In genomic region chr9:72639843-72640621, GRCm38 (mm10) we compare ENCODE assay signal across 8 mouse cellular contexts. TPM values are rescaled to one million over a fixed set of nuclear protein-coding genes. Genes with fewer than 3 reads are reported as not detected.
DNase-seq lines count a peak whose midpoint lies in the region; ATAC-seq and TF ChIP-seq lines count a peak whose summit lies in the region.

No protein-coding gene starts in this region.

- H3K9ac ChIP-seq in forebrain, embryonic 12.5 days = peak overlapping the region; percentile 49
- H3K9ac ChIP-seq in heart, embryonic 16.5 days (ENCODE audit: low read length) = peak overlapping the region; percentile 73

- H3K4me1 ChIP-seq in E14TG2a.4 (replicated peaks; ENCODE audit: low read depth, low read length) = peaks cover 59% of the 10 kb centered on the region
- peaks cover 30% of the 10 kb centered on the region for H3K4me1 ChIP-seq in forebrain, embryonic 12.5 days
- peaks cover 27% of the 10 kb centered on the region for H3K4me1 ChIP-seq in heart, embryonic 16.5 days (ENCODE audit: control insufficient read depth, insufficient read depth, low read length)
- H3K4me1 ChIP-seq in lung, adult 2 months (ENCODE audit: control insufficient read depth, insufficient read depth, low read length) = peaks cover 19% of the 10 kb centered on the region

- no peak for TF ChIP-seq CTCF in E14TG2a.4 (conservative IDR thresholded peaks at IDR 0.05; ENCODE audit: low read length)
- TF ChIP-seq CTCF in lung, adult 2 months (IDR thresholded peaks at IDR 0.05; ENCODE audit: insufficient read depth, low read length) = no peak

- H3K4me2 ChIP-seq in forebrain, embryonic 12.5 days = peak overlapping the region; percentile 57
- H3K4me2 ChIP-seq in heart, embryonic 16.5 days (ENCODE audit: low read depth, low read length) = peak overlapping the region; percentile 79

- peak; percentile 96 for ATAC-seq in forebrain, embryonic 12.5 days (ENCODE audit: low FRiP score)
- ATAC-seq in heart, embryonic 16.5 days (replicated peaks; ENCODE audit: extremely low read depth, insufficient read depth, low FRiP score) = peak; percentile 95
- peak; percentile 51 for ATAC-seq in neutrophil, adult 5-6 weeks (ENCODE audit: extremely low read depth, insufficient number of reproducible peaks, low FRiP score, poor library complexity, severe bottlenecking)

- TF ChIP-seq POLR2A in lung, adult 2 months (IDR thresholded peaks at IDR 0.05; ENCODE audit: borderline replicate concordance, extremely low read depth, low read depth, low read length) = peak; percentile 75; the same call in 1 of the 2 replicates

- DNase-seq in c-Kit-positive CD71-positive TER-119-positive erythroid progenitor cells, embryonic 14.5 days (ENCODE audit: low spot score) = peak; percentile 80
- peak; percentile 89 to 94 for DNase-seq in kidney, postnatal 36 days
- DNase-seq in lung, adult 2 months = peak; percentile 81
- peak; percentile 28 to 30 for DNase-seq in thymus, adult 18-20 months

- no peaks in the 10 kb centered on the region for H3K9me3 ChIP-seq in E14TG2a.4 (ENCODE audit: low read length)
- H3K9me3 ChIP-seq in forebrain, embryonic 12.5 days = no peaks in the 10 kb centered on the region
- no peaks in the 10 kb centered on the region for H3K9me3 ChIP-seq in heart, embryonic 16.5 days (replicated peaks; ENCODE audit: control insufficient read depth, low read length)

- WGBS in forebrain, embryonic 12.5 days = under 1% methylated on average over 27 of the region's 27 CpGs
- WGBS in heart, embryonic 16.5 days = 2% methylated on average over 27 of the region's 27 CpGs
- WGBS in lung, adult 2 months = 4% methylated on average over 27 of the region's 27 CpGs

- H3K27me3 ChIP-seq in E14TG2a.4 (ENCODE audit: insufficient read depth, low read length) = no peaks in the 10 kb centered on the region
- no peaks in the 10 kb centered on the region for H3K27me3 ChIP-seq in forebrain, embryonic 12.5 days
- H3K27me3 ChIP-seq in heart, embryonic 16.5 days (ENCODE audit: control insufficient read depth, insufficient read depth, low read length) = no peaks in the 10 kb centered on the region

- H3K27ac ChIP-seq in forebrain, embryonic 12.5 days = peak overlapping the region; percentile 98
- peak overlapping the region; percentile 99 for H3K27ac ChIP-seq in heart, embryonic 16.5 days (ENCODE audit: low read length)

- peak overlapping the region; percentile 68 for H3K4me3 ChIP-seq in E14TG2a.4 (replicated peaks; ENCODE audit: low read length)
- H3K4me3 ChIP-seq in forebrain, embryonic 12.5 days (replicated peaks) = peak overlapping the region; percentile 28
- peak overlapping the region; percentile 50 for H3K4me3 ChIP-seq in heart, embryonic 16.5 days (ENCODE audit: low read length)
- peak overlapping the region; percentile 59 for H3K4me3 ChIP-seq in lung, adult 2 months (replicated peaks; ENCODE audit: extremely low read depth, low read depth, low read length)

- no peaks in the 10 kb centered on the region for H3K36me3 ChIP-seq in E14TG2a.4 (ENCODE audit: insufficient read depth, low read length)
- H3K36me3 ChIP-seq in forebrain, embryonic 12.5 days (replicated peaks) = no peaks in the 10 kb centered on the region
- no peaks in the 10 kb centered on the region for H3K36me3 ChIP-seq in heart, embryonic 16.5 days (ENCODE audit: control insufficient read depth, insufficient read depth)

RNA-seq across cellular contexts. Expression of gene Nedd4, which starts 22.1 kb away (rescaled TPM):
- polyA plus RNA-seq in forebrain, embryonic 12.5 days (2016; fragmentation: Nextera tagmentation; extraction: Ambion mirVana) = 731 and 774 TPM in 2 replicates
- polyA plus RNA-seq in heart, embryonic 16.5 days (2015; fragmentation: Nextera tagmentation; extraction: Ambion mirVana) = 428 and 482 TPM in 2 replicates
- polyA plus RNA-seq in lung, adult 2 months (2012; rRNA removed) = 98.5 and 165 TPM in 2 replicates
- 26.4 and 36.0 TPM in 2 replicates for total RNA-seq in neutrophil, adult 5-6 weeks (2017)

Comparison
In these comparisons a context has a peak if more than half of its experiments do, and no peak if none do; other contexts are left out.
1. Peak in every context shown above with its lines: DNase-seq, ATAC-seq, H3K4me3 ChIP-seq and H3K27ac ChIP-seq.
2. DNase-seq: peak in every context shown above with its lines; median percentile 92 in kidney, postnatal 36 days; 81 in lung, adult 2 months; 80 in c-Kit-positive CD71-positive TER-119-positive erythroid progenitor cells, embryonic 14.5 days; 29 in thymus, adult 18-20 months.